Mouse (Mus musculus) embryo, embryonic 11.5 days (tissue): ENCODE data around the gene Carmil3.

Experiments used
- DNase-seq: peaks from one replicate; pipeline ENCODE4 v3.0.0-alpha.2; 2012; ENCODE audit warnings: low read depth, low spot score

Carmil3 gene

GRCm38 (mm10) chr14:55540787-55541321 is 50.4 kb downstream of the Carmil3 start:
- DNase-seq = no peak

GRCm38 (mm10) chr14:55542268-55542667 is 51.8 kb downstream of the Carmil3 start:
- no peak for DNase-seq

GRCm38 (mm10) chr14:55544334-55544733 is 53.9 kb downstream of the Carmil3 start:
- DNase-seq = no peak

- DNase-seq = no peak
Measured at GRCm38 (mm10) chr14:55550191-55550590, 59.7 kb downstream of the Carmil3 start.

- DNase-seq = no peak
Measured at GRCm38 (mm10) chr14:55551347-55551746, 60.9 kb downstream of the Carmil3 start.

GRCm38 (mm10) chr14:55551794-55552193 is 61.3 kb downstream of the Carmil3 start:
- no peak for DNase-seq

- no peak for DNase-seq
Measured at GRCm38 (mm10) chr14:55554635-55555034, 64.2 kb downstream of the Carmil3 start.

- DNase-seq = no peak
Measured at GRCm38 (mm10) chr14:55555788-55556187, 65.3 kb downstream of the Carmil3 start.

GRCm38 (mm10) chr14:55557003-55557402 is 66.6 kb downstream of the Carmil3 start:
- no peak for DNase-seq

- DNase-seq = no peak
Measured at GRCm38 (mm10) chr14:55557587-55557986, 67.1 kb downstream of the Carmil3 start.
